Mouse (Mus musculus) right cerebral cortex, postnatal 25 days (tissue): ENCODE results near the gene Rps28.

Experiments
- DNase-seq: peaks from one replicate; pipeline ENCODE4 v3.0.0; 2022

The Rps28 gene

DNA sequence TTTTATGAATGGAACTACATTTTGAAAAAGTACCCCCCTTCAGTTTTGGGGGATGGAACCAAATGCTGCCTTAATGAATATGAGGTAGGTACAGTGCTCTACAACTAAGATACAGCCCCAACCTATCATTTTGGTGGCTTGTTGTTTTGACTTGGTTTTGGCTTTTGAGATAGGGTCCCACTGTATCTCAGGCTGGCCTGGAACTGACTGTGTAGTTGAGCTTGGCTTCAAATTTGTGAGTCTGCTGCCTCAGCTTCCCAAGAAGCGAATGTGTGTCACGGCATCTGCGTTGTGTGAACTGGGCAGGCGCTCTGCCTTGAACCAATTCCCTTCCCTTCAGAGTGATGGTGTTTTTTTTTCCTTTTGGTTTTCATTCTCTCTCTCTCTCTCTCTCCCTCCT, 52.7 kb downstream of the Rps28 start:
- no peak for DNase-seq
